Mouse (Mus musculus) heart, embryonic 14.5 days (tissue): ENCODE data around the gene Cd80. TPM values are rescaled to one million over a fixed set of nuclear protein-coding genes. Genes with fewer than 3 reads are reported as not detected.

ENCODE experiments used
- ATAC-seq: fragments of 200-750 bp; cut with Nextera tagmentation; 2 replicates; pipeline ENCODE4 v1.8.0; 2017; ENCODE audit warnings: low read depth, moderate TSS enrichment; ENCODE audit not compliant: insufficient number of reproducible peaks, insufficient read depth, low FRiP score
- H3K27ac ChIP-seq, 2 experiments: fragments of 200-500 bp in 1 of 2; fragments of 300-500 bp in 1 of 2; sonication (generic) in 1 of 2; replicated peaks in 1 of 2; 2 replicates each; pipeline ENCODE4 v1.5.1; 2012 to 2014; ENCODE audit warnings: low read depth in 2 of 2, low read length in 2 of 2, control low read depth in 1 of 2, mild to moderate bottlenecking in 1 of 2, mixed read lengths in 1 of 2; ENCODE audit not compliant: control insufficient read depth in 1 of 2, insufficient read depth in 1 of 2
- H3K27me3 ChIP-seq: fragments of 300-500 bp; sonication (generic); 2 replicates; pipeline ENCODE4 v1.6.1; 2014; ENCODE audit warnings: mild to moderate bottlenecking, low read length, control low read depth; ENCODE audit not compliant: control insufficient read depth, insufficient read depth
- H3K36me3 ChIP-seq: fragments of 300-500 bp; sonication (generic); 2 replicates; pipeline ENCODE4 v1.6.1; 2014; ENCODE audit warnings: mild to moderate bottlenecking, control low read depth, low read length, mixed read lengths; ENCODE audit not compliant: control insufficient read depth, insufficient read depth
- H3K4me1 ChIP-seq, 2 experiments: fragments of 200-500 bp in 1 of 2; fragments of 300-500 bp in 1 of 2; sonication (generic) in 1 of 2; 2 replicates each; pipeline ENCODE4 v1.6.1; 2012 to 2014; ENCODE audit warnings: low read length in 2 of 2, control low read depth in 1 of 2, mixed read lengths in 1 of 2; ENCODE audit not compliant: control insufficient read depth in 2 of 2, insufficient read depth in 2 of 2
- H3K4me2 ChIP-seq: fragments of 300-500 bp; sonication (generic); 2 replicates; pipeline ENCODE4 v1.6.1; 2014; ENCODE audit warnings: mild to moderate bottlenecking, low read length
- H3K4me3 ChIP-seq, 2 experiments: fragments of 200-500 bp in 1 of 2; fragments of 300-500 bp in 1 of 2; sonication (generic) in 1 of 2; 2 replicates each; pipeline ENCODE4 v1.5.1; 2012 to 2014; ENCODE audit warnings: low read length in 2 of 2, mild to moderate bottlenecking in 2 of 2, control low read depth in 1 of 2, low read depth in 1 of 2, moderate library complexity in 1 of 2; ENCODE audit not compliant: control insufficient read depth in 1 of 2, insufficient read depth in 1 of 2
- H3K9ac ChIP-seq: fragments of 300-500 bp; sonication (generic); 2 replicates; pipeline ENCODE4 v1.6.1; 2014; ENCODE audit warnings: mild to moderate bottlenecking, low read length
- H3K9me3 ChIP-seq: fragments of 300-500 bp; sonication (generic); 2 replicates; pipeline ENCODE4 v1.6.1; 2016; ENCODE audit warnings: low read length, control low read depth; ENCODE audit not compliant: control insufficient read depth
- WGBS: fragments of 180-500 bp; shearing (Covaris S2); extraction: QIAGEN DNeasy Blood & Tissue Kit; methylation state at CpG from one replicate; pipeline ENCODE4 v1.1.7; 2014; 5-methylcytosine and 5-hydroxymethylcytosine counted together
- polyA plus RNA-seq: library from polyadenylated mRNA; unstranded; fragments of >200 nt; fragmentation: Nextera tagmentation; extraction: Ambion mirVana; gene quantifications from 2 replicates; pipeline ENCODE4 v1.2.1, GENCODE M21; 2014

Gene Cd80
- polyA plus RNA-seq, 1 experiment from 2014 or later: 0.38 TPM

- no peak for ATAC-seq
- 64% methylated on average over 11 of the region's 11 CpGs for WGBS
- no peaks in the 10 kb centered on the region for H3K27me3 ChIP-seq
- no peaks in the 10 kb centered on the region for H3K36me3 ChIP-seq
- H3K4me1 ChIP-seq: 0 out of 4 replicates have a peak, but pooled peaks cover 0 to 2% of the 10 kb centered on the region in 2 experiments
- H3K9me3 ChIP-seq: no peaks in the 10 kb centered on the region
- H3K4me3 ChIP-seq: no peak overlapping the region
- no peak overlapping the region for H3K9ac ChIP-seq
- no peak overlapping the region for H3K27ac ChIP-seq
- no peak overlapping the region for H3K4me2 ChIP-seq
Measured at GRCm38 (mm10) chr16:38456812-38457567, 1.6 kb downstream of the Cd80 start.

GRCm38 (mm10) chr16:38458600-38459280, 3.4 kb downstream of the Cd80 start:
- WGBS: 61% methylated on average over 6 of the region's 6 CpGs
- Histone ChIP-seq H3K9me3 (no peaks in the 10 kb centered on the region), H3K27me3 (no peaks in the 10 kb centered on the region), H3K36me3 (no peaks in the 10 kb centered on the region), H3K4me1 (no peaks in the 10 kb centered on the region), H3K4me3 (no peak overlapping the region), H3K4me2 (no peak overlapping the region), H3K9ac (no peak overlapping the region), H3K27ac (no peak overlapping the region)
- no peak for ATAC-seq

- no peaks in the 10 kb centered on the region for H3K36me3 ChIP-seq
- no peak for ATAC-seq
- no peak overlapping the region for H3K27ac ChIP-seq
- H3K4me2 ChIP-seq: no peak overlapping the region
- H3K27me3 ChIP-seq: no peaks in the 10 kb centered on the region
- no peak overlapping the region for H3K4me3 ChIP-seq
- 88% methylated on average over 4 of the region's 4 CpGs for WGBS
- no peak overlapping the region for H3K9ac ChIP-seq
- H3K4me1 ChIP-seq: no peaks in the 10 kb centered on the region
- no peaks in the 10 kb centered on the region for H3K9me3 ChIP-seq
Measured at GRCm38 (mm10) chr16:38459990-38460389, 4.6 kb downstream of the Cd80 start.

GRCm38 (mm10) chr16:38461749-38462148, 6.4 kb downstream of the Cd80 start:
- Histone ChIP-seq H3K27me3 (no peaks in the 10 kb centered on the region), H3K9ac (no peak overlapping the region), H3K36me3 (no peaks in the 10 kb centered on the region), H3K4me3 (no peak overlapping the region), H3K4me1 (no peaks in the 10 kb centered on the region), H3K4me2 (no peak overlapping the region), H3K9me3 (no peaks in the 10 kb centered on the region), H3K27ac (no peak overlapping the region)
- no peak for ATAC-seq
- WGBS: 76% methylated on average over 8 of the region's 8 CpGs

- Histone ChIP-seq H3K4me2 (no peak overlapping the region), H3K27me3 (no peaks in the 10 kb centered on the region), H3K9ac (no peak overlapping the region), H3K4me1 (peaks cover 2% of the 10 kb centered on the region in 2 experiments; a peak in 2 of 4 replicates), H3K9me3 (no peaks in the 10 kb centered on the region), H3K36me3 (no peaks in the 10 kb centered on the region), H3K27ac (no peak overlapping the region), H3K4me3 (no peak overlapping the region)
- no peak for ATAC-seq
- WGBS: 69% methylated on average over 7 of the region's 7 CpGs
Measured at GRCm38 (mm10) chr16:38462161-38462560, 6.8 kb downstream of the Cd80 start.

- Histone ChIP-seq H3K4me1 (peaks cover 3 to 6% of the 10 kb centered on the region in 2 experiments; a peak in 2 of 4 replicates), H3K27ac (no peak overlapping the region), H3K9me3 (no peaks in the 10 kb centered on the region), H3K4me2 (no peak overlapping the region), H3K9ac (no peak overlapping the region), H3K27me3 (no peaks in the 10 kb centered on the region), H3K36me3 (no peaks in the 10 kb centered on the region), H3K4me3 (no peak overlapping the region)
- no peak for ATAC-seq
- WGBS: 84% methylated on average over 5 of the region's 5 CpGs
Measured at GRCm38 (mm10) chr16:38463305-38463704, 7.9 kb downstream of the Cd80 start.

- Histone ChIP-seq H3K4me2 (no peak overlapping the region), H3K4me3 (no peak overlapping the region), H3K36me3 (no peaks in the 10 kb centered on the region), H3K27ac (no peak overlapping the region), H3K9me3 (no peaks in the 10 kb centered on the region), H3K4me1 (peaks cover 3 to 8% of the 10 kb centered on the region in 2 experiments; a peak in 2 of 4 replicates), H3K9ac (no peak overlapping the region), H3K27me3 (no peaks in the 10 kb centered on the region)
- WGBS: 69% methylated on average over 4 of the region's 4 CpGs
- no peak for ATAC-seq
Measured at GRCm38 (mm10) chr16:38466089-38466488, 10.7 kb downstream of the Cd80 start.
